Mouse (Mus musculus) midbrain, embryonic 15.5 days (tissue): Measurements from ENCODE around the gene Gm37240. TPM values are rescaled to one million over a fixed set of nuclear protein-coding genes. Genes with fewer than 3 reads are reported as not detected.
"Not testable (repeated sequence)": the region's sequence is repeated elsewhere in the genome, so short reads cannot be mapped to it uniquely, and the experiment has no call there.

ENCODE experiments used
- ATAC-seq: fragments of 200-750 bp; cut with Nextera tagmentation; replicated peaks from 2 replicates; pipeline ENCODE4 v1.8.0; 2017; ENCODE audit warnings: moderate TSS enrichment
- H3K27ac ChIP-seq: fragments of 300-500 bp; sonication (generic); 2 replicates; pipeline ENCODE4 v1.5.1; 2015; ENCODE audit warnings: mild to moderate bottlenecking, inconsistent platforms
- H3K27me3 ChIP-seq: fragments of 300-500 bp; sonication (generic); replicated peaks from 2 replicates; pipeline ENCODE4 v1.6.1; 2015; ENCODE audit warnings: inconsistent platforms
- H3K36me3 ChIP-seq: fragments of 300-500 bp; sonication (generic); replicated peaks from 2 replicates; pipeline ENCODE4 v1.6.1; 2015; ENCODE audit warnings: inconsistent platforms
- H3K4me1 ChIP-seq: fragments of 300-500 bp; sonication (generic); 2 replicates; pipeline ENCODE4 v1.6.1; 2015; ENCODE audit warnings: inconsistent platforms
- H3K4me2 ChIP-seq: fragments of 300-500 bp; sonication (generic); 2 replicates; pipeline ENCODE4 v1.6.1; 2015; ENCODE audit warnings: inconsistent platforms, mild to moderate bottlenecking, moderate library complexity
- H3K4me3 ChIP-seq: fragments of 300-500 bp; sonication (generic); 2 replicates; pipeline ENCODE4 v1.5.1; 2015; ENCODE audit warnings: mild to moderate bottlenecking, inconsistent platforms
- H3K9ac ChIP-seq: fragments of 300-500 bp; sonication (generic); 2 replicates; pipeline ENCODE4 v1.6.1; 2015; ENCODE audit warnings: mild to moderate bottlenecking, inconsistent platforms
- H3K9me3 ChIP-seq: fragments of 300-500 bp; sonication (generic); 2 replicates; pipeline ENCODE4 v1.6.1; 2016; ENCODE audit warnings: inconsistent platforms
- WGBS: fragments of 180-500 bp; shearing (Covaris S2); methylation state at CpG from one replicate; pipeline ENCODE4 v1.1.7; 2015; ENCODE audit warnings: mixed read lengths; 5-methylcytosine and 5-hydroxymethylcytosine counted together
- polyA plus RNA-seq: library from polyadenylated mRNA; unstranded; fragments of >200 nt; fragmentation: Nextera tagmentation; extraction: Ambion mirVana; gene quantifications from 2 replicates; pipeline ENCODE4 v1.2.1, GENCODE M21; 2015

Gene Gm37240
- polyA plus RNA-seq, 1 experiment from 2014 or later: 0.40 TPM

GRCm38 (mm10) chr3:84593274-84593673, 1294.0 kb downstream of the Gm37240 start, which contains the start of gene Tigd4:
Tigd4 (plus strand) TSS chr3:84593574.
- Histone ChIP-seq H3K27ac (no peak within 1 kb of the TSS), H3K4me1 (peaks cover 7% of the 10 kb centered on the region), H3K9ac (no peak within 1 kb of the TSS), H3K36me3 (no peaks in the 10 kb centered on the region), H3K4me2 (no peak within 1 kb of the TSS), H3K27me3 (peaks cover 6% of the 10 kb centered on the region), H3K4me3 (no peak within 1 kb of the TSS), H3K9me3 (no peaks in the 10 kb centered on the region)
- ATAC-seq: no peak
- 92% methylated on average over 2 of the region's 2 CpGs for WGBS

GRCm38 (mm10) chr3:84586736-84587135, 1300.6 kb downstream of the Gm37240 start:
- 69% methylated on average over 5 of the region's 5 CpGs for WGBS
- no peaks in the 10 kb centered on the region for H3K9me3 ChIP-seq
- no peak overlapping the region for H3K27ac ChIP-seq
- H3K9ac ChIP-seq: no peak overlapping the region
- H3K4me3 ChIP-seq: no peak overlapping the region
- H3K4me2 ChIP-seq: no peak overlapping the region
- no peaks in the 10 kb centered on the region for H3K36me3 ChIP-seq
- H3K27me3 ChIP-seq: 0 out of 2 replicates have a peak, but pooled peaks cover 2% of the 10 kb centered on the region
- H3K4me1 ChIP-seq: peaks cover 10% of the 10 kb centered on the region
- no peak for ATAC-seq

GRCm38 (mm10) chr3:84582913-84583276, 1304.4 kb downstream of the Gm37240 start:
- Histone ChIP-seq H3K4me1 (peaks cover 28% of the 10 kb centered on the region), H3K9ac (peak overlapping the region; percentile 63), H3K4me2 (peak overlapping the region; percentile 88), H3K27me3 (no peaks in the 10 kb centered on the region), H3K4me3 (peak overlapping the region; percentile 64), H3K36me3 (no peaks in the 10 kb centered on the region), H3K9me3 (no peaks in the 10 kb centered on the region), H3K27ac (peak overlapping the region; percentile 89)
- under 1% methylated on average over 27 of the region's 27 CpGs for WGBS
- ATAC-seq: peak; percentile 70

GRCm38 (mm10) chr3:84582023-84582912, 1305.0 kb downstream of the Gm37240 start, which contains the start of gene Arfip1:
Arfip1 (minus strand) TSS chr3:84582625.
- no peaks in the 10 kb centered on the region for H3K27me3 ChIP-seq
- ATAC-seq: peak; percentile 99
- H3K9me3 ChIP-seq: no peaks in the 10 kb centered on the region
- H3K4me2 ChIP-seq: peak within 1 kb of the TSS; percentile 88
- peaks cover 28% of the 10 kb centered on the region for H3K4me1 ChIP-seq
- H3K4me3 ChIP-seq: peak within 1 kb of the TSS; percentile 64
- H3K27ac ChIP-seq: peak within 1 kb of the TSS; percentile 89
- under 1% methylated on average over 66 of the region's 70 CpGs for WGBS
- no peaks in the 10 kb centered on the region for H3K36me3 ChIP-seq
- H3K9ac ChIP-seq: peak within 1 kb of the TSS; percentile 63

- Histone ChIP-seq H3K9me3 (no peaks in the 10 kb centered on the region), H3K4me1 (peaks cover 28% of the 10 kb centered on the region), H3K27me3 (no peaks in the 10 kb centered on the region), H3K4me3 (peak overlapping the region; percentile 64), H3K9ac (peak overlapping the region; percentile 63), H3K27ac (peak overlapping the region; percentile 89), H3K36me3 (no peaks in the 10 kb centered on the region), H3K4me2 (peak overlapping the region; percentile 88)
- WGBS: 0% methylated on average over 4 of the region's 4 CpGs
- no peak for ATAC-seq
Observed at GRCm38 (mm10) chr3:84581696-84582022, 1305.7 kb downstream of the Gm37240 start.

GRCm38 (mm10) chr3:84580716-84581115, 1306.6 kb downstream of the Gm37240 start:
- no peak overlapping the region for H3K4me3 ChIP-seq
- peak overlapping the region; percentile 88 for H3K4me2 ChIP-seq
- H3K27ac ChIP-seq: no peak overlapping the region
- no peak overlapping the region for H3K9ac ChIP-seq
- 72% methylated on average over 4 of the region's 4 CpGs for whole genome bisulfite sequencing
- no peak for ATAC-seq
- H3K9me3 ChIP-seq: no peaks in the 10 kb centered on the region
- peaks cover 28% of the 10 kb centered on the region for H3K4me1 ChIP-seq
- H3K27me3 ChIP-seq: no peaks in the 10 kb centered on the region
- H3K36me3 ChIP-seq: no peaks in the 10 kb centered on the region

- H3K9me3 ChIP-seq: no peaks in the 10 kb centered on the region
- no peak overlapping the region for H3K27ac ChIP-seq
- H3K9ac ChIP-seq: no peak overlapping the region
- no peak for ATAC-seq
- no peaks in the 10 kb centered on the region for H3K36me3 ChIP-seq
- 80% methylated on average over 3 of the region's 3 CpGs for WGBS
- H3K4me1 ChIP-seq: no peaks in the 10 kb centered on the region
- H3K4me2 ChIP-seq: no peak overlapping the region
- H3K27me3 ChIP-seq: no peaks in the 10 kb centered on the region
- H3K4me3 ChIP-seq: no peak overlapping the region
Observed at GRCm38 (mm10) chr3:84570501-84570900, 1316.8 kb downstream of the Gm37240 start.

GRCm38 (mm10) chr3:84569587-84569986, 1317.7 kb downstream of the Gm37240 start:
- H3K27me3 ChIP-seq: no peaks in the 10 kb centered on the region
- no peaks in the 10 kb centered on the region for H3K4me1 ChIP-seq
- H3K27ac ChIP-seq: no peak overlapping the region
- no peak for ATAC-seq
- H3K4me3 ChIP-seq: no peak overlapping the region
- no peaks in the 10 kb centered on the region for H3K9me3 ChIP-seq
- H3K4me2 ChIP-seq: no peak overlapping the region
- 82% methylated on average over 6 of the region's 6 CpGs for WGBS
- no peak overlapping the region for H3K9ac ChIP-seq
- no peaks in the 10 kb centered on the region for H3K36me3 ChIP-seq

- H3K4me3 ChIP-seq: no peak overlapping the region
- 90% methylated on average over 6 of the region's 6 CpGs for WGBS
Observed at GRCm38 (mm10) chr3:84568540-84568939, 1318.8 kb downstream of the Gm37240 start.

GRCm38 (mm10) chr3:84563415-84563814, 1323.9 kb downstream of the Gm37240 start:
- no peak overlapping the region for H3K9ac ChIP-seq
- ATAC-seq: no peak
- 93% methylated on average over 4 of the region's 4 CpGs for WGBS
- H3K27ac ChIP-seq: no peak overlapping the region
- H3K27me3 ChIP-seq: no peaks in the 10 kb centered on the region
- H3K9me3 ChIP-seq: no peaks in the 10 kb centered on the region
- H3K36me3 ChIP-seq: no peaks in the 10 kb centered on the region
- H3K4me2 ChIP-seq: no peak overlapping the region
- no peaks in the 10 kb centered on the region for H3K4me1 ChIP-seq
- no peak overlapping the region for H3K4me3 ChIP-seq

More at GRCm38 (mm10) chr3:84568540-84568939, 1318.8 kb downstream of the Gm37240 start:
- Histone ChIP-seq H3K36me3 (no peaks in the 10 kb centered on the region), H3K27me3 (no peaks in the 10 kb centered on the region), H3K4me2 (no peak overlapping the region), H3K27ac (no peak overlapping the region), H3K9ac (no peak overlapping the region), H3K4me1 (no peaks in the 10 kb centered on the region), H3K9me3 (no peaks in the 10 kb centered on the region)
- no peak for ATAC-seq

- ATAC-seq: not testable (repeated sequence)
Observed at GRCm38 (mm10) chr3:84562911-84563310, 1324.4 kb downstream of the Gm37240 start.

GRCm38 (mm10) chr3:84558301-84558700, 1329.0 kb downstream of the Gm37240 start:
- no peaks in the 10 kb centered on the region for H3K4me1 ChIP-seq
- WGBS: 92% methylated on average over 3 of the region's 3 CpGs

More at GRCm38 (mm10) chr3:84562911-84563310, 1324.4 kb downstream of the Gm37240 start:
- H3K36me3 ChIP-seq, H3K9ac ChIP-seq, H3K4me1 ChIP-seq, H3K9me3 ChIP-seq, H3K4me2 ChIP-seq, H3K27me3 ChIP-seq, H3K27ac ChIP-seq, H3K4me3 ChIP-seq: not testable (repeated sequence)
- WGBS: 93% methylated on average over 2 of the region's 2 CpGs

GRCm38 (mm10) chr3:84555780-84556179, 1331.5 kb downstream of the Gm37240 start:
- Histone ChIP-seq H3K27ac (no peak overlapping the region), H3K9ac (no peak overlapping the region), H3K27me3 (no peaks in the 10 kb centered on the region), H3K4me2 (no peak overlapping the region), H3K9me3 (no peaks in the 10 kb centered on the region), H3K4me1 (no peaks in the 10 kb centered on the region), H3K36me3 (no peaks in the 10 kb centered on the region), H3K4me3 (no peak overlapping the region)
- no peak for ATAC-seq
- 88% methylated on average over 3 of the region's 3 CpGs for WGBS

More at GRCm38 (mm10) chr3:84558301-84558700, 1329.0 kb downstream of the Gm37240 start:
- ATAC-seq: no peak
- Histone ChIP-seq H3K36me3 (no peaks in the 10 kb centered on the region), H3K9me3 (no peaks in the 10 kb centered on the region), H3K27ac (no peak overlapping the region), H3K9ac (no peak overlapping the region), H3K4me2 (no peak overlapping the region), H3K27me3 (no peaks in the 10 kb centered on the region), H3K4me3 (no peak overlapping the region)
